Mouse (Mus musculus): ENCODE results near the gene Ikzf3.

DNA sequence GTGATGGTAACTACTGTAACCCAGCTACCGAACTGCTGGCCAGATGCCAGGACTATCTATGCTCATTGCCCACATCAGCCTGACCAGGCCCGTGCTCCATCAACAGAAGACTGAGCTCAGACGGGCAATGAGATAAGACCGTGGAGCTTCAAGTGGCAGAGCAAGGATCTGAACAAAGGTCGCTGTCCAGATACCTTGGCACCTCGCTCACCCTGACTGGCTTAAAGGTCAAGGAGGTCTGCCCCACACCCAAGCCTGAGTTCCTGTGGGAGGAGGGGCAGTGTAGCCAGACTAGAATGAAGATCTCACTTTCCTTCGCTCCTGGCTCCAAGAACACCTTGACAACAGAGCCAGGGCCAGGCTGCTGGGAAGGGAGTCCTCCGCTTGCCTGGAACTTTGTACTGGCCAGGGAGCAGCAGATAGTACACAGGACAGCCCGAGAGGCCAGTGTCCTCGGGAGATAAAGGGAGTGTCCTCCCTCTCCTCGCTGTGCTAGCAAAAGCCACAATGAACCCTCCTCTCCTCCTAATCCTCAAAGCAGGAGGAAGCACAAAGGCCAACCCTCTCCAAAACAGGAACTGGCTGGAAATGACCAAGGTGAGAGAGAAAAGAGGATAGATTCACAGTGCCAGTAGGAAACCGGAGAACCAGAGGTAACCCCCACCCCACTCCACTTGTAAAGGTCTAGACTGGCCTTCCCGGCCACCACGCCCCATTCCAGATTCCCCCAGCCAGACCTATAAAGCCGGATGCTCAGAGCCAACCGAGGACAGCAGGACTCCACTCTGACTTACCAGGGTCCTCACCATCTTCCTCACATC, 34.7 kb upstream of the Ikzf3 start:
- TF ChIP-seq CTCF (IDR thresholded peaks at IDR 0.05) (no peak), EP300 (IDR thresholded peaks at IDR 0.05) (no peak)

Measured in lung, postnatal 0 days (tissue).